Mouse (Mus musculus): ENCODE measurements around the gene Gdf1. TPM values are rescaled to one million over a fixed set of nuclear protein-coding genes. Genes with fewer than 3 reads are reported as not detected.
A peak's percentile ranks its signal among the peaks of the same experiment; 100 is the strongest.

Gene Gdf1
- polyA plus RNA-seq, 1 experiment from 2014 or later, result 4.3 TPM

DNA sequence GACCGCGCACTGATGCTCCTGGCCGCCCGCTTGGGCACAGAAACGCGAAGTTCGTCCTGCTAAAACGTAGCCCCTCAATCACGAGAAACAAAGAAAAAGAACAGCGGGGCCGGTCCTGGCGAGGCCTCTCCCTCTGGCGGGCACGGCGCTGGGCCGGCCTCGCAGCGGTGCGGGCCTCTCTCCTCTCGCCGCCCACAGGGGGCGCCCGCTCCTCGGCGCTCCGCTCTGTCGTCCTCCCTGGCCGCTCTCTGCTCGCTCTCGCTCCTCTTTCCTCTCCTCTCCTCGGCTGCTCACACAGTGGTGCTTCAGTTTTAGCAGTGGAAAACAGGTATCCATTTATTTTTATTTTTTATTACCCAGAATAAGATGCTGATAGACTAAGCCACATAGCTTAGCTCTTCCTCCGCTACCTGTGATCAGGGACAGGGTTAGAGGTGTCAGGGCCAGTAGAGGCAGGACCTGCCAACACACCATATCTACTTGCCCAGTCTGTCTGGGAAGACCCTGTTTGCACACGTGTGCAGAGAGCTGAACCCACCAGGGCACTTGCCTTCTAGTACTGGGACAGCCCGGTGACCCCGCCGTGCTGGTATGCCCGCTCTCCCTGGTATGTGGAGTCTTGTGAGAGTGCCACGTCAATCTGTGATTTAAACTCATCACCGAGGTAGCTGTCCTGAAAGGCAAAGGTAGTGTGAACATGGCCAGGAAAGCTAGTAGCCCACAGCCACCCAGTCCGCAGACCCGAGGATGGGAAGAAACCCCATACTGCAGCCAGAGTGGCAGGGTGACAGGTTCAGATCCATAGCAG is 2.7 kb downstream of the Gdf1 start:
- H3K27ac ChIP-seq, result peak overlapping the region; percentile 67
- peaks cover 39% of the 10 kb centered on the region for H3K27me3 ChIP-seq (ENCODE audit: insufficient read depth, poor library complexity, severe bottlenecking)
- 0 out of 2 replicates have a peak, but pooled peaks cover 3% of the 10 kb centered on the region for H3K9me3 ChIP-seq
- WGBS, result 23% methylated on average over 41 of the region's 41 CpGs
- H3K4me1 ChIP-seq (replicated peaks), result peaks cover 40% of the 10 kb centered on the region
- H3K4me3 ChIP-seq, result peak overlapping the region; percentile 22; the same call in 1 of the 2 replicates
- H3K36me3 ChIP-seq, result peaks cover 72% of the 10 kb centered on the region
- peak; percentile 80 for DNase-seq (ENCODE audit: low spot score)

DNA sequence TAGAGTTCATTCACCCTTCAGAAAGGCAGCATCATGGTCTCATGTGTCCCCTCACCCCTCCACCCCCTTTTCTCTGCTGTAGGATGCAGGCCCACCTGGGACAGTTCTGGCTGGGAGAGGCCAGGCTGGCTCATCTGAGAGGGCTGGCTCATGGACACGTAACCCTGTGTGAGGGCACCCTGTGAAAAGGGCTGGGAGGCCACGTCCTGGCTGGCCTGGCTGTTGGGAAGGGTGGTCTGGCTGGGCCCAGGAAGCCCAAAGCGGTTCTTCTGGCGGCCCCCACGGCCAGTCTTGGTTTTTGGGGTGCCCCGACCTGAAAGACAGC is 3.2 kb downstream of the Gdf1 start:
- Histone ChIP-seq H3K36me3 (peaks cover 73% of the 10 kb centered on the region), H3K9me3 (no peaks in the 10 kb centered on the region), H3K4me3 (no peak overlapping the region), H3K27ac (no peak overlapping the region), H3K27me3 (ENCODE audit: insufficient read depth, poor library complexity, severe bottlenecking) (peaks cover 37% of the 10 kb centered on the region), H3K4me1 (replicated peaks) (peaks cover 40% of the 10 kb centered on the region)
- 94% methylated on average over 6 of the region's 6 CpGs for WGBS
- no peak for DNase-seq (ENCODE audit: low spot score)

DNA sequence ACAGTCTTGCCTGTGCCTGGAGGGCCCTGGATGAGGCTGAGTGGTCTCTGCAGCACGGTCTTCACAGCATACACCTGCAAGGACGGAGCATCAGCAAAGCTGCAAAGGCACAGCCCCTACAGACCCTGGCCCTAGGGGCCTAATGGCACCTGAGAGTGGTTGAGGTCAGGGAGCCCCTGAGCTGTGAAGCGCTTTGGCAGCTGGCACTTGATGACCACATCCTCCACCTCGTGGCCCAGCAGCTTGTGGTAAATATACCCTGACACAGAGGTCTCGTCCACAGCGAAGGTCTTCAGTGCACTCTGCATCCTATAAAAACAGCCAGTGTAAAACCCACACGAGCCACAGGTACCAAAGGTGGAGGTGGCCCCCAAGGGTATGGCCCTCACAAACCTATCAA is 9.3 kb downstream of the Gdf1 start:
- H3K27me3 ChIP-seq (ENCODE audit: insufficient read depth, poor library complexity, severe bottlenecking), result no peaks in the 10 kb centered on the region
- H3K4me3 ChIP-seq, result no peak overlapping the region
- no peak overlapping the region for H3K27ac ChIP-seq
- no peak for DNase-seq (ENCODE audit: low spot score)
- no peaks in the 10 kb centered on the region for H3K9me3 ChIP-seq
- WGBS, result 94% methylated on average over 7 of the region's 7 CpGs
- H3K36me3 ChIP-seq, result peaks cover 100% of the 10 kb centered on the region
- H3K4me1 ChIP-seq (replicated peaks), result 0 out of 2 replicates have a peak, but pooled peaks cover 2% of the 10 kb centered on the region

- no peak for DNase-seq (ENCODE audit: low spot score)
- WGBS, result 92% methylated on average over 7 of the region's 7 CpGs
- Histone ChIP-seq H3K27ac (no peak overlapping the region), H3K9me3 (no peaks in the 10 kb centered on the region), H3K4me1 (replicated peaks) (0 out of 2 replicates have a peak, but pooled peaks cover 5% of the 10 kb centered on the region), H3K4me3 (no peak overlapping the region), H3K27me3 (ENCODE audit: insufficient read depth, poor library complexity, severe bottlenecking) (no peaks in the 10 kb centered on the region), H3K36me3 (peaks cover 94% of the 10 kb centered on the region)
Measured at GRCm38 (mm10) chr8:70340659-70341058, 11.0 kb downstream of the Gdf1 start.

- no peak for DNase-seq (ENCODE audit: low spot score)
- no peak overlapping the region for H3K4me3 ChIP-seq
- 95% methylated on average over 14 of the region's 14 CpGs for WGBS
Measured at GRCm38 (mm10) chr8:70342007-70342406, 12.4 kb downstream of the Gdf1 start.

GRCm38 (mm10) chr8:70343076-70343475 is 13.5 kb downstream of the Gdf1 start:
- peaks cover 91% of the 10 kb centered on the region for H3K36me3 ChIP-seq
- DNase-seq (ENCODE audit: low spot score), result no peak

More at GRCm38 (mm10) chr8:70342007-70342406, 12.4 kb downstream of the Gdf1 start:
- Histone ChIP-seq H3K9me3 (no peaks in the 10 kb centered on the region), H3K4me1 (replicated peaks) (0 out of 2 replicates have a peak, but pooled peaks cover 5% of the 10 kb centered on the region), H3K36me3 (peaks cover 92% of the 10 kb centered on the region), H3K27ac (no peak overlapping the region), H3K27me3 (ENCODE audit: insufficient read depth, poor library complexity, severe bottlenecking) (no peaks in the 10 kb centered on the region)

DNA sequence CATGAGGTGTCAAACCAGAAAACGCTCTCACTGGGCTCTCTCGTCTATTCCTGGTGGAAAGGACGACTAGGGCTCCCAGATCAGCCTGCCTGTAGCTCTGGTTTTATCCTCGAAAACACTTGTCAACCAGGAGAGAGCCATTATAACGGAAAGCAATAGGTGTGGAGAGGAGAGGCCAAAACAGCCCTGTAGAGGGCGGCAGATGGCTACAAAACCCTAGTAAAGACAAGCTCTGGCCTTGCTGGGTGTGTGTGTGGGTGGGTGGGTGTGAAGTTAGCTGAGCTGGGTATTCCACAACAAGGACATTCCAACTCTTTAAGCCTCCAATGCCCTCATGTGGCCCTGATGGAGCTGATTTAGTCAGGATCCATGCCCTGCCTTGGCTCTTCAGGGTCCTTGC is 14.1 kb downstream of the Gdf1 start:
- no peak overlapping the region for H3K4me3 ChIP-seq
- H3K27me3 ChIP-seq (ENCODE audit: insufficient read depth, poor library complexity, severe bottlenecking), result no peaks in the 10 kb centered on the region
- H3K27ac ChIP-seq, result no peak overlapping the region
- H3K4me1 ChIP-seq (replicated peaks), result peaks cover 18% of the 10 kb centered on the region
- WGBS, result 63% methylated on average over 6 of the region's 6 CpGs
- H3K9me3 ChIP-seq, result no peaks in the 10 kb centered on the region
- peak; percentile 43 for DNase-seq (ENCODE audit: low spot score)
- peaks cover 91% of the 10 kb centered on the region for H3K36me3 ChIP-seq

More at GRCm38 (mm10) chr8:70343076-70343475, 13.5 kb downstream of the Gdf1 start:
- H3K4me1 ChIP-seq (replicated peaks), result peaks cover 12% of the 10 kb centered on the region
- no peak overlapping the region for H3K27ac ChIP-seq
- no peaks in the 10 kb centered on the region for H3K27me3 ChIP-seq (ENCODE audit: insufficient read depth, poor library complexity, severe bottlenecking)
- no peak overlapping the region for H3K4me3 ChIP-seq
- no peaks in the 10 kb centered on the region for H3K9me3 ChIP-seq
- 77% methylated on average over 7 of the region's 7 CpGs for WGBS

DNA sequence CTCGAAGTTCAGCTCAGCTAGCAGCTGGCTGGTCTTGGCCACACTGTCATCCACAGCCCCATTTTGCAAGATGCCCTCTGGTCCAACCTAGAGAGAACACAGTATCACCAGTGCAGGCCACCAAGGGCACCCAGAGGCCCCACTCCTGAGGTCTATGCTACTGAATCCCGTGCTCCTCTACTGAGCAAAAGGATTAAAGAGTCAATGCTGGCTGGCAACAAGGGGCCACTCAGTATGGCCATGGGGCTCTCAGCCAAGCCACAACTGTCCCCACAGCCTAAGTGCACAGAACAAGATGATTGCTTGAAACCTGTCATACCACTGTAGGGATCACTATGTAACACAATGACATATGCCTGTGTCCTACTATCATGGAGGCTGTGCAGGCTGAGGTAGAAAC is 14.7 kb downstream of the Gdf1 start:
- no peaks in the 10 kb centered on the region for H3K9me3 ChIP-seq

DNA sequence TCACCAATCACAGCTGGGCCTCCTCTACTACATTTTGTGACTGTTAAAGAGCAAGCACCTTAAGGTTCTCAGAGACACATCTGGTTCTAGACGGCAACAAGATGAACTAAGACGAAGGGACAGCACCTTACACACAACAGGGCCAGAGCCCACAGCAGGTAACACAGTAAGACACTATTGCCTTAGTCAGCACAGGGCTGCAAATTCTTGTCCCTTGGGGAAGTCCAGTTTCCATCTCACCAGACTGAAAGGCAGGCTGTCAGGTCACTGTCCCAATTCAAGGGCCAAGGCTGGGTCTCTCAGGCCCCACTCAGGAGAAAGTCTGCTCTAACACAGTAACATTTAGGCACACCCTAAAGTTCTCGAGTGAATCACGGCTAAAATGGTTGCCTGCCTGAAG is 17.8 kb downstream of the Gdf1 start:
- H3K27ac ChIP-seq, result no peak overlapping the region
- 91% methylated on average over 4 of the region's 4 CpGs for WGBS
- no peak overlapping the region for H3K4me3 ChIP-seq
- H3K36me3 ChIP-seq, result peaks cover 81% of the 10 kb centered on the region
- no peaks in the 10 kb centered on the region for H3K9me3 ChIP-seq
- no peak for DNase-seq (ENCODE audit: low spot score)
- H3K4me1 ChIP-seq (replicated peaks), result peaks cover 55% of the 10 kb centered on the region
- no peaks in the 10 kb centered on the region for H3K27me3 ChIP-seq (ENCODE audit: insufficient read depth, poor library complexity, severe bottlenecking)

More for the DNA sequence above, 14.7 kb downstream of the Gdf1 start:
- no peak overlapping the region for H3K4me3 ChIP-seq
- DNase-seq (ENCODE audit: low spot score), result no peak
- H3K27ac ChIP-seq, result no peak overlapping the region
- H3K36me3 ChIP-seq, result peaks cover 91% of the 10 kb centered on the region
- H3K27me3 ChIP-seq (ENCODE audit: insufficient read depth, poor library complexity, severe bottlenecking), result no peaks in the 10 kb centered on the region
- H3K4me1 ChIP-seq (replicated peaks), result peaks cover 24% of the 10 kb centered on the region
- WGBS, result 95% methylated on average over 2 of the region's 2 CpGs

DNA sequence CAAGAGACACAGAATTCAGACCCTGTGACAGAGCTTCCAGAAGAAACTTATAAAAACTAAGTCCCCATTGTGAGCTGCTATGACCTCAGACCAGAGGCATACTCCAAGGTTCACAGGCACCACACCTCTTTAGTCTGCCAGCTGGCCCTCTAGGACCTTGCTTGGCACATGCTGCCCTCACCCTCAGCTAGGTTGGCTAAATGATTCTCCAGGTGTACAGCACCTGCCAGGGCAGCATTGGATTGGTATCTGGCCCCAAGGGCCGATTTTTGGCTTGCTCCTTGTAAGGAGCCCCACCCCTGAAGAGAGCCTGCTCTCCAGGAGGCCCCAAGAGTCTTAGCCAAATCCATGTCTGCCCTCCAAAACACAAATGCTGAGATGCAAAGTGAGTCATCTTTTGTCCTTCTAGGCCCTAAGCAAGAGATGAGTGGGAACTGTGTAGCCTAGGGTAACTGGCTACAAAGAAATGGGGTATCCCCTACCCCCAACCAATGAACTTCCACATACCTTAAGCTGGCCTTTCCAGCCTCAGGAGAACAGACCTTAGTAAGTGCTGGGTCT is 18.3 kb downstream of the Gdf1 start:
- Histone ChIP-seq H3K36me3 (peaks cover 76% of the 10 kb centered on the region), H3K4me1 (replicated peaks) (peaks cover 57% of the 10 kb centered on the region), H3K9me3 (no peaks in the 10 kb centered on the region), H3K27me3 (ENCODE audit: insufficient read depth, poor library complexity, severe bottlenecking) (no peaks in the 10 kb centered on the region), H3K4me3 (no peak overlapping the region), H3K27ac (no peak overlapping the region)
- DNase-seq (ENCODE audit: low spot score), result no peak
- 83% methylated on average over 1 of the region's 1 CpGs for WGBS

GRCm38 (mm10) chr8:70351035-70351999 is 21.7 kb downstream of the Gdf1 start:
- H3K27me3 ChIP-seq (ENCODE audit: insufficient read depth, poor library complexity, severe bottlenecking), result no peaks in the 10 kb centered on the region
- WGBS, result 63% methylated on average over 15 of the region's 15 CpGs
- DNase-seq (ENCODE audit: low spot score), result no peak
- H3K9me3 ChIP-seq, result no peaks in the 10 kb centered on the region
- peak overlapping the region; percentile 73 for H3K4me3 ChIP-seq
- peak overlapping the region; percentile 96; the same call in 1 of the 2 replicates for H3K27ac ChIP-seq
- H3K36me3 ChIP-seq, result peaks cover 50% of the 10 kb centered on the region
- peaks cover 65% of the 10 kb centered on the region for H3K4me1 ChIP-seq (replicated peaks)

DNA sequence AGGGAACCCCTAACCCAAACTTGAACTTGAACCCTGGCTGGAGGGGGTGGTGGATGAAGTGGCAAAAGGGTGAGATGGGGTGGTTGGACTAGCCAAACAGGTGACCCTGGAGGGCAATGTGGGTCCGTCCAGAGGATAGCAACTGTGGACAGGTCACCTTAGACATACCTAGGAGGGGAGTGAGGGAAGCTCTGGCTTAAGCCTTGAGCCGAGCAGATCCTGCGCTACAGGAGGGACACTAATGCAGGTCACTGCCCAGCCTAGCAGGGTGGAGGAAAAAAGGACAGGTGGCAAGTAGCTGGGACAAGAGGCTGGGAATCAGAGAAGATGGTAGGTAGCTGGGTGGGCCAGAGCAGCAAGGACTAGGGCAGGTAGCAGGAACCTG is 22.4 kb downstream of the Gdf1 start:
- peaks cover 65% of the 10 kb centered on the region for H3K4me1 ChIP-seq (replicated peaks)
- peak overlapping the region; percentile 96 for H3K27ac ChIP-seq
- H3K4me3 ChIP-seq, result peak overlapping the region; percentile 73
- peaks cover 43% of the 10 kb centered on the region for H3K36me3 ChIP-seq
- H3K27me3 ChIP-seq (ENCODE audit: insufficient read depth, poor library complexity, severe bottlenecking), result no peaks in the 10 kb centered on the region
- no peaks in the 10 kb centered on the region for H3K9me3 ChIP-seq
- no peak for DNase-seq (ENCODE audit: low spot score)
- WGBS, result 44% methylated on average over 3 of the region's 3 CpGs
